Mouse (Mus musculus) ES-E14 (cell line): ENCODE results near the gene Tll2.

Source experiments
- CHD2 ChIP-seq: IDR thresholded peaks from 2 replicates; pipeline ENCODE4 v1.6.1; 2014; ENCODE audit warnings: mild to moderate bottlenecking, low read depth, low read length, inconsistent platforms
- HCFC1 ChIP-seq: IDR thresholded peaks from 2 replicates; pipeline ENCODE4 v1.6.1; 2012; ENCODE audit warnings: low read length, inconsistent platforms, borderline replicate concordance; ENCODE audit not compliant: insufficient read depth
- ZC3H11A ChIP-seq: IDR thresholded peaks from 2 replicates; pipeline ENCODE4 v1.6.1; 2012; ENCODE audit warnings: low read depth, mild to moderate bottlenecking, inconsistent platforms, low read length, borderline replicate concordance
- ZNF384 ChIP-seq: IDR thresholded peaks from 2 replicates; pipeline ENCODE4 v1.6.1; 2012; ENCODE audit warnings: low read depth, low read length, inconsistent platforms

DNA sequence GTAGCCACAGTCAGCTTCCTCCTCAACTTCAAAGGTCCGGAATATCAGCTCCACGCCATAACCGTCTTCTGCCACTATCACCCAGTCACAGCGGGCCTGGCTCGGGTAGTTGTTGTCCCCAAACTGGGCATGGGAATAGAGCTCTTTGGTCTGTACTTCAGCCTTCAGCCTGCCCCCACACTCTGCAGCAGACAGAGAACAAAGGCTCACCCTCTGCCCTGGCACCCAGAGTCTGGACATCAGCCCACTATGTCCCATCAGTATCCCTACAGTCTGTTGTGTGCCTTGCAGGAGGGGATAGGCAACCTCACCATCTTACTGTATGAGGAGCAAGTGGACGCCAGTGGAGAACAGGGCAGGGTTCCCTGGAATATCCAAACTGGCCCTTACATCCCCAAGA is 120.3 kb downstream of the Tll2 start:
- TF ChIP-seq CHD2 (no peak), HCFC1 (no peak), ZNF384 (no peak), ZC3H11A (no peak)
